Mouse (Mus musculus): ENCODE data around the gene Creld2.
A peak's percentile ranks its signal among the peaks of the same experiment; 100 is the strongest.

The Creld2 gene

DNA sequence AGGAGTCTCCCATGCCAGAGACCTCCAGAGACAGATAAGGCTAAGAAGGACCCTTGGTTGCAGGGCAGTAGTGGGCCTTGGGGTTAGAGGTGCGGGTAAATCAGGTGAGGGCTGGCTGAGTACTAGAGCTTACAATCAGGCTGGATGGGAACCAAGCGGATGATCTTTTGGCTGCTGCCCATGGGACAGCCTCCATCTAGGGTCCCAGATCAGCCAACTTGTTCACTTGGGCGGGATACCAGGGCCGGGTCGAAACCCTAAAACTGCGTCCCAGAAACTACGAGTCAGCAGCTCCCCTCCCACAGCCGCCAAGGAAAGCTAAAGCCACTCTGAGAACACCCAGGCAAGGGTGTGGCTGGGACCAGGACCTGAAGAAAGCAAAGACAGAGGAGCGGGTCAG, 33.7 kb downstream of the Creld2 start:
- DNase-seq (ENCODE audit: low read depth), result no peak

DNA sequence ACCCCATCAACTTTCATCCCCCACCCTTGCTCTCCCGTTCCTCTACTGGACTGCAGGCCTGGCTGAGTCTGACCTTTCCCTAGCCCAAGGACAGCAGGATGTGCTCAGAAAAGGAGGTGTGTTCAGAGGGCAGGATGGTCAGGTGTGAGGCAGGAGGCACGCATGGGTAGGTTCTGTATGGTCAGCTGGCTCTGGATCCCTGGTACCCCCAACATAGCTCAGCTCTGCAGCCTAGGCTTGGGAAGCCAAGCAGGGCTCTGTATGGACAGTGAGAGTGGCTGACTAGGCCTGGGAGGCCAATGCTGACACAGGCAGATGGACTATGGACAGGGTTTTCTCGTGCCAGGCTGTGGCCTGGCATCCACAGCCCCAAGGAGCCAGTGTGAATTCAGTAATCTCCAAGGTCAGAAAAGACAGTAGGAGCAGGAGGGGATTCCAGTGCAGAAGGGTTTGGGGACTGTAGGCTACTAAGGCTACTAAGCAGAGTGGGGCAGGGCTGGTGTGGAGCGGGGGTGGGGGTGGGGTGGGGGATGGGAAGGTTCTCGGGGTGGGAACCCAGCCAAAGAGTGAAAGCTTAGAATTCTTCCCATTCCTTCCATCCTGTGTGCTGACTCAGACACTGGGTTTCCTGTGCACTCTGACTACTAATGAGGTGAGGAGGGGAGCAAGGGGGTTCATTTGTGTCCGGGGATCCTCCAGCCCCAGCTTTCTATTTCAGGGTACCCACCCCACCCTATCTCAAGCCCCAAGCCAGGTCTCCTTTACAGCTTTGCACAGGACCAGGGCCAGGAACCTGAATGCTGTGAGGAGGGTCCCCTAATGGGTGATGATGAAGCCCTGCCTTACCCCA, 34.9 kb downstream of the Creld2 start:
- DNase-seq (ENCODE audit: low read depth), result no peak

DNA sequence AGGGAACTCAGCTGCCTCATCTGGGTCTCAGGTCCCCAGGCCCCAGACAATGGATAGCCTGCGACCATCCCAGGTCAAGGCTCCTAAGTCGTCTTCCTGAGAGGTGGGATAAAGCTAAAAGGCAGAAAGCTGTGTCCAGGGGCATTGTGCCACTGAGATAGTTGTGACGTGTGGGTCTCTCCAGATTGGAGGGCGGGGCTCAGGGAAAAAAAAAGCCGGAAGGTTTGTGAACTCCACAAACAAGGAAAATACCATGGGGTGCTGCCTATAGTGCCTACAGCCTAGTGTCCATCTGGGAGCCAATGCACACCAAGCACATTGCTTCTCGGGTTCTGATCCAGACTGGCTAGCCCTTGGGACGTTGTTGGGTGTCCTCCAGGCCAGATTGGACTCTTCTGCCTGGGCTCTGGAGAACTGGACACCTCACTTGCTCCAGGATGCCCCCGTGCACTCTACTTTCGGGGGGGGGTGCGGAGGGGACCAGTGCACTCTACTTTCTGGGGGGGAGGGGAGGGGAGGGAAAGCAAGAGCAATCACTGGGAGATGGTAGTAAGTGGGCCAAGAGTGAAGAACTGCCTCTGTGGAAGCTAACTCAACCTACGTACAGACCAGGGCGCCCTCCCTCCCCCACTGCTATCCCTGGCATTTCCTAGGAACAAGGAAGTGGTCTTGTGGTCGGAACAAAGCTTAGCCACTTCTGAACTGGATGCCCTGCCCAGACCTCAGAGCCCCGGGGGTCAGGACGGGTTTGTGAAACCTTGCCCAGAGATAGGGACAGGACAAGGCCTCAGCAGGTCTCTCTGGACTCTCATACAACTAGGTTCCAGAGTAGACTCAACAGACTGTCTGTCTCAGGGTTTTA, 35.8 kb downstream of the Creld2 start:
- DNase-seq (ENCODE audit: low read depth), result no peak

DNA sequence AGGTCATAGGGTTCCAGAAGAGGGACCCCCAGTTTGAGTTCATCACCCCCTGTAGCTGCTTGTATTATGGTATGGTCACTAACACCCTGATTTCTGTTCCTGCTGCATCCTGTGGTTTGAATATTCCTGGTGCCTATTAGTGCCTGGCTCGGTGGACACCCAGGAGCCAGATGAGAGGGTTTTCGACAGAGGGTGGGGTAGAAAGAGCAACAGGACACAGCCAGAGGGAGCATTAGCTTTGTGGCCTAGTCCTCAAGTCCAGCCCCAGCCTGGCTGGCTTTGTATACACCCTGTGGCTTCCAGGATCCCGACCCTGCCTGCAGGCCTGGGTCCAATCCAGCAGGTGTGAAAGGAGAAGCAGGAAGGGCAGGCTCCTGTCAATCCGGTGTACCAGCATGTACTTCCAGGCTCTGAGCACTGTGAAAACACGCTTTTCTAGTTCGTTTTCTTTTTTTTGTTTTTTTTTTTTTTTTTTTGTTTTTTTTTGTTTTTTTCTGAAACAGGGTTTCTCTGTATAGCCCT, 36.5 kb downstream of the Creld2 start:
- DNase-seq (ENCODE audit: low read depth), result no peak

DNA sequence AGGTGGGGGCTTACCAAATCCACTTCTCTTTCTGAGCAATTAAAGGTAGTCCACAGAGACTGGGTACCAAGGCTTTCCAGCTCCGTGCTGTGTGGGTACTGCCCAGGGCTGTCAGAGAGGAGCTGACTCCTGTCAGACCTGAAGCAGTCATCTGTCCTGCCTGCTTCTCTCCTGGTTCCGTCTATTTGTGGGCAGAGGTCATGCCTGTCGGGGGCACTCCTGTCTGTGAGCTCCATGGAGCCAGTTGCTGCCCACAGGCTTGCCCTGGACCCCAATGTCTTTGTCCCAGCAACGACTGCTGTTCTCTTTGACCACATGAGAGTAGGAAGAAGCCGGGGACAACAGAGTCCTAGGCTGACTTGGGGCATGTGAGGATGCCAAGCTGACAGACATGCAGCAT, 37.2 kb downstream of the Creld2 start:
- no peak for DNase-seq (ENCODE audit: low read depth)

DNA sequence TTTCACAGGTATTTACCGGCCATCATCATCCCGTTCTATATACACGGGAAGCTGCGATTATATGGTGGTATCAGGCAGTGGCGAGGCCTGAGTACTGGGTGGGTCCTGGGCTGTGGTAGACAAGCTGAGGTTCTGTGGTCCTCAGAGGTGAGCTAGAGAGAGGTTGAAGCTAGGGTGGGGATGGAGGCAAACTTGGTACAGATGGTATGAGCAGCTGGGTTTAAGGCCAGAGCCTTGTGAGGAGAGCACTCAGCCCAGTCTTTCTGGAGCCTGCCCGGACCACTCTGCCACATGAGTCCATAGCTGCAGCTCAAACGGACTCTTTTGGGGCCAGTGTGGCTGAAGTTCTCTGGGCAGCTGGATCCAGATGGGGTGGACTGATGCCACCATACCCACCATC, 37.9 kb downstream of the Creld2 start:
- DNase-seq (ENCODE audit: low read depth), result no peak

DNA sequence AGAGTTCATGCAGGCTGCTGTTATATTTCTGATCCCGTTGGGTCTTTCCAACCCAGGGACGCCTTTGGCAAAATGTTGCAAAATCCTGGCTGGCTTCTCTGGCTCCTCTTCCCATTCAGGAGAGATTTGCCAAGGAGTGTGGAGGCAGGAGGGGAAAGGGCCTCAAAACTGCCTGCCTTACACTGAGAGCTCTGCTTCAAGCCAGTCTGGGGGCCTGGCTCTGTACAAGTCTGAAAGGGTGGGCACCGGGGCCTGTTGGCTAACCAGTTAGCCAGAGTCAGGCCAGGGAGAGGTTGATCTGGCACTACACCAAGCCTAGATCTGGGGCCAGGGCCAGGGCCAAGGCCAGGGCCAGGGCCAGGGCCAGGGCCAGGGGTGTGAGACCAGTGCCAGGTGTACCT, 38.7 kb downstream of the Creld2 start:
- DNase-seq (ENCODE audit: low read depth), result no peak

DNA sequence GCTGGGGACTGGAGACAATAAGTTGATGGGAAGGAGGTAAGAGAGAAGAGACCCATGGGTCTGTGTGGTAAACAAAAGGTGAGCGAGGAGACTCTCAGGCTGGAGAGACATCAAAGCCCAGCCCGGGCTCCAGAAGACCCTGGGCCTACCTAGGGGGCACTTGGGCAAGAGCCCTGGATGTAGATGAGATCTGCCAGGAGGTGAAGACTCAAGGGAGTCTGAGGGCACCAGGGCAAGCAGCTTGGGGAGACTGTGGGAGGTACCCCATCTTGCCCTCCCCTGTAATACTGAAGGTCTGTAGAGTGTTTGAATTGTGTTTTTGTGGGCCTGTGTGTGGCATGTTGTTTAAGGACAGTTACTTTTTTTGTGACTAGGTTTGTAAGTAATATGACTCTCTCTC, 39.3 kb downstream of the Creld2 start:
- DNase-seq (ENCODE audit: low read depth), result no peak

DNA sequence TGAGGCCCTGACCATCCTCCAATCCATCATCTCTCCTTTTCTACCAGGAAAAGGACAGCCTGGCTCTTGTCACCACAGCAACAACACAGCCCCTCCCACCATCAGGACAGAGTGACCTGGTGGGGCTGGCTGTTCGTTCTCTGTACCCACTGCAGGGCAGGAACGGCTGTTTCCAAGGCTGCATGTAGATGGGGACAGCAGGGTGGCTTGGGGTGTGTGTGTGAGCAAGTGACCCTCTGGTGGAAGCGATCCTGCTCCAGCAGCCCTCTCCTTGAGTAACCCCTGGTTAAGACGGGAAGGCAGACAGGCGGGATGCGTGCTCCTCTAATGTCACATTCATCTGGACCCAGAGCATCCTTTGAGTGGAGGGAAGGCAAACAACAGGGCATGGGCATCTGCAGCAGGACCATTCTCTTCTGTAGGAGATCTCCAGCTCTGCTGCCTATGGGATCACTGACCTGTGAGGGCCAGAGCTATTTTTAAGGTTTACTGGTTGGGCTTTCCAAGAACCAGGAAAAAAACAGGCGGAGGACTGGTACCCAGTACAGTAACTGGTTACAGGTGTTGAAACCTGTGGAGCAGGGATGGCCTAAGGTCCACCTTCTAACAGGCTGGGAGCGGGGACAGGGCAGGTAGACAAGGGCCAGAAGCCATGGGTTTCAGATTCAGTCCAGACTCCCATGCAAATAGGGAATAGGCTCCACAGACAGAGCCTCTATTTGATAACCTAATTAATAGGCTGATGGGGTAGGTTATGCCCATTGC, 39.9 kb downstream of the Creld2 start:
- DNase-seq (ENCODE audit: low read depth), result no peak

DNA sequence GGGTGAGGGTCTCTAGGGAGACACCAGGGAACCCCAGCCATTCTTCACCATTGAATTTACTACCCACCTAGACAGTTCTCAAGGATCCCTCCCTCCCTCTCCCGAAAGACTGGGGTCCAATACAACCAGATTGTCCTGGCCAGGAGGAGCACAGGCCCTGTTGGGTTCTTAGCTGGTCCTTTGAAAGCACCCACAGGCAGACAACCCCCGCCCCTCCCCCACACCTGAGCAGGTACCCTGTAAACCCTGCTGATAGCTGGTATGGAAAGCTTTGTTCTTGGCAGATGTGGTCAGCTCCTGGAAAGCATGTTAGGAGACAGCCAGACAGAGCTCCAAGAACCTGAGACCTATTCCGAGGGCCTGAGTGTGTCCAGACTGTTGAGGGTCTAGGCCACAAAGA, 41.3 kb downstream of the Creld2 start:
- DNase-seq (ENCODE audit: low read depth), result no peak

DNA sequence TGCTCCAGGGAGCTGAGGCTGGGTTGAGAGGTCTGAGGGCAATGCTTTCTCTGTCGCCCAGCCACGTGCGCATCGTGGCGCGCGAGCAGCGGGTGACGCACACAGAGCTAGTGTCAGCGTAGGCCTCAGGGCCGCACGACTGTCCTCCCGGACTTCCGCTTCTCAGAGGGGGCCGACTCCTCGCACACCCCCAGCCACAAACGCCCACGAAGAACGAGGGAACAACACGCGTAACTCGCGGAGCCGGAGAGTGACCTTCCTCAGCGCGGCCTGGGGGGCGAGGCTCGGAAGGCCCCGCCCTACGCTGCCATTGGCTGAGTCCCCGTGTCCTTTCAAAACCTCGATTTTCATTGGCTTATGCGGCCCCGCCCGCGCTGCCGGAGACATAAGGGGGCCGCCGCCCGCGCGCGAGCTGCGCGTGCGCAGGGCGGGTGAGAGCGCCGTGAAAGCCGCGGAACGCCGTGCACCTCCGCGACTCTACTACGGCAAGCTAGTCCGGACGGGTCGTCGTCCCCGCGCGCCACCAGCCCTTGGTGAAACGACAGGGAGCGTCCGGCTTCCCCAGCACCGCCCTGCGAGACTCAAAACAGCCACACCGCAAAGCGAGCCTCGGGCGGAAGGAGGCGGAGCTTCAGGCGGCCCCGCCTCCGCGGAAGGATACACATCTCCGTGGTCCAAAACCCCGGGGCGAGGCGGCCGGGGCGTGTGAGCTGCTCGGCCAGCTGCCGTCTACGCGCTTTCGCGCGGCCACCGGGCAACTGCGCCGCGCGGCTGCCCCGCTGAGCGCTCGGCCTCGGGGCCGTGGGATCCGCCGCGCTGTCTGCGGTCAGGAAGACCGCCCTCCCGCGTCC, 42.6 kb downstream of the Creld2 start, which contains the start of gene Pim3:
Gene Pim3 (plus strand): TSS at position 415 of the 851 bp plus-strand sequence.
- DNase-seq (ENCODE audit: low read depth), result peak; percentile 98

DNA sequence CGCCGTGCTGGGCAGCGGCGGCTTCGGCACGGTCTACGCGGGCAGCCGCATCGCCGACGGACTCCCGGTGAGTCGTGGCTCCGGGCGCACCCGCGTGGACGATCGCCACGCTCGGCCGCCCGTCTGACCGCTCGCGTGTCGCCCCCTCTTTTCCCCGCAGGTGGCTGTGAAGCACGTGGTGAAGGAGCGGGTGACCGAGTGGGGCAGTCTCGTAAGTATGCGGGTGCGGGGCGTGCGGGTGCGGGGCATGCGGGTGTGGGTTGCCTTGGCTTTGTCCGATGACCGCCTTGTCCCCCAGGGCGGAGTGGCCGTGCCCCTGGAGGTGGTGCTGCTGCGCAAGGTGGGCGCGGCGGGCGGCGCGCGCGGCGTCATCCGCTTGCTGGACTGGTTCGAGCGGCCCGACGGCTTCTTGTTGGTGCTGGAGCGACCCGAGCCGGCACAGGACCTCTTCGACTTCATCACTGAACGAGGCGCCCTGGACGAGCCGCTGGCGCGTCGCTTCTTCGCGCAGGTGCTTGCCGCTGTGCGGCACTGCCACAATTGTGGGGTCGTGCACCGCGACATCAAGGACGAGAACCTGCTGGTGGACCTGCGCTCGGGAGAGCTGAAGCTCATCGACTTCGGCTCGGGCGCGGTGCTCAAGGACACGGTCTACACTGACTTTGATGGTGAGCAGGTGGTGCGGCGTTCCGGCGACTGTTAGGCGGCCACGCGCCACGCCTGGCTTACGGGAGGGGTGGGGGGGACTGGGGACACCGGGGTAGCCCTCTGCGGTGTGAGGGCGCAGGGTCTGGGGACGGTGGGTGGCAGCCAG, 43.6 kb downstream of the Creld2 start:
- no peak for DNase-seq (ENCODE audit: low read depth)

DNA sequence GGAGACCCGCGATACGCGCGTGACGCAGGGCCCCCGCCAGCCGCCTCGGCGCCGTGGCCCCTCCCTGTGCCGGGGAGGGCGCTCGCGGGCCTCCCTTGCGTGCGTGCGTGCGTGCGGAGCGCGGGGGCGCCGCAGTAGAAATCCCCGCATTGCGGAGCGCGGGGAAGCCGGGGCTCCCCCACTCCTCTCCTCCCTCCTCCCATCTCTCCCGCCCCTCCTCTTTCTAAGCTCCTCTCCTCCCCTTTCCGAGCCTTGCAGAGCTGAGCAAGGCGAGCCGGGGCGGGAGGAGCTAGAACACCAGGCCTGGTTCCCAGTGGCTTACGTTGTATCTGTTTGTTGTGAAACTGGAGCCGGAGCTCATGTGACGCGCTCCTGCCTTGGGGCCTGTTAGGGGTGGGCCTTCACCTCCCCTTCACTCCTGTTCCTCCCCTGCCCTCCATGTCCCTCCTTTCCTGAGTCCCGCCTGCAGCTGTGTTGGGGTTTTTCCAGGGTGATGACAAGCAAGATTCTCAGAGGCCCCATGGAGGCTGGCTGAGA, 44.3 kb downstream of the Creld2 start:
- DNase-seq (ENCODE audit: low read depth), result peak; percentile 92

DNA sequence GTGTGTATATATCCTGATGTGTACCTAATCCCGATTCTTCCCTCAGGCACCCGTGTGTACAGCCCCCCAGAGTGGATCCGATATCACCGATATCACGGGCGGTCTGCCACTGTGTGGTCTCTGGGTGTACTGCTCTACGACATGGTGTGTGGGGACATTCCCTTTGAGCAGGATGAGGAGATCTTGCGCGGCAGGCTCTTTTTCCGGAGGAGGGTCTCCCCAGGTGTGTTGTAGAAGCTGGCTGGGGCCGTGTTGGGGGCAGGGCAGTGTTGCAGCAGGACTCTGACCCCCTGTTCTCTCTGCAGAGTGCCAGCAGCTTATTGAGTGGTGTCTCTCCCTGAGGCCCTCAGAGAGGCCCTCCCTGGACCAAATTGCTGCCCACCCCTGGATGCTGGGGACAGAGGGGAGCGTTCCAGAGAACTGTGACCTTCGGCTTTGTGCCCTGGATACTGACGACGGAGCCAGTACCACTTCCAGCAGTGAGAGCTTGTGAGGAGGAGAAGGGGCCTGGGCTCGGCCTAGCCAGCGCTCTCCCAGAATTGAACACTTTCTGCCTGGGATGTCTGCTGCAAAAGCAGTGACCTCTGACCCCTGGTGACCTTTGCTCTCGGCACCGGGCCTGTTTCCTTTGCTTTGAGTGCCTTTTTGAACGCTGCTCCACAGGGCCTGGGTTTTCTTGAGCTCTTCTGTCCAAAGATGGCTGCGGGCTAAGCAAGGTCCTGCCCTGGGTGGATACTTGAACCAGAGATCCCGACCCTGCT, 45.0 kb downstream of the Creld2 start:
- DNase-seq (ENCODE audit: low read depth), result no peak

DNA sequence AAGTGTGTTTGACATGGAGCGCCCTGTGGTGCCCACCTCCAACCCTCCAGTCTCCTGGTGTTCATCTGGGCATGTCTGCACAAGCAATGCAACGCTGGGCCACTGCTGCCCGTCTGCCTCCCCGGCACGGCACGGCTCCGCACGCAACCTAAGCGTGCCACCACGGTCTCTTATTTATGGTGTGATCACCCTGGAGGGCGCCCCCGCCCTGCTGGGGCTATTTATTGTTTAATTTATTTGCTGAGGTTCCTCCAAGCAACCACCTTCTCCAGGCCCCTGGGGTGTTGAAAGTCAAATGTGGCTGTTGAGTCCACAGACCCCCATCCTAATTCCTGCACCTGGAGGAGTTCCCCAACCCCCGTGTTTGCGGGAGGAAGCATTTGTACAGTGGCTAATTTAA, 45.6 kb downstream of the Creld2 start:
- DNase-seq (ENCODE audit: low read depth), result no peak

DNA sequence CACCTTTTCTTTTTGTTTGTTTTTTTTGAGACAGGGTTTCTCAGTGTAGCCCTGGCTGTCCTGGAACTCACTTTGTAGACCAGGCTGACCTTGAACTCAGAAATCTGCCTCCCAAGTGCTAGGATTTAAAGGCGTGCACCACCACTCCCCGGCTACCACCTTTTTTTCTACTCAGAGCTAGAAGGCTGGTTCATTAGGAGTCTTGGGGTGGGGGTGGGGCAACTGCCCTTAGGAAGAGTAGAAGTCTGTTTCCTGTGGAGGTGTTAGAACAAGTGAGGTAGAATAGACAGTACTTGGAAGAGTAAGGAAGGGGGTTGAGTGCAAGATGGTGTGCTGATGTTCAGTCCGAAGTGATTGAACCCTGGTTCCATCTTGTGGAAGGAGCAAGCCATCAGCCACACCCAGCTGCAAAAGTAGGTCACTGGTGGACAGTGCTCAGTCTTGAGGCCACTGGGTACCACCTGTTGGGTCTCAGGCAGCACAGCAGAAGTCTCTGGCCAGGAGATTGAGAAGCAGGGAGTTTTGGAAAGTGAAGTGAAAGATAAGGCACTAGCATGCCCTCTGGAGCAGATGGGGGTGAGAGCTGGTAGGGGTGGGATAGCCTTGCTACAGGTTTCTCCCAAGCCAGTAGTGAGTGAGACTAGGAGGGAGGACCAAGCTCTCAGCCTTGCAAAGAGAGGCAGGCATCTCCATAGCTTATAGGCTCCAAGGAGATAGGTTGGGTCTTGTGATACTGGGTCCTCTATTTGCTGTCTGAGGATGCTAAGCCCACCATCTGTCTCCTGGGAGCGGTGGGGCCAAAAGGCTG, 46.6 kb downstream of the Creld2 start:
- no peak for DNase-seq (ENCODE audit: low read depth)

DNA sequence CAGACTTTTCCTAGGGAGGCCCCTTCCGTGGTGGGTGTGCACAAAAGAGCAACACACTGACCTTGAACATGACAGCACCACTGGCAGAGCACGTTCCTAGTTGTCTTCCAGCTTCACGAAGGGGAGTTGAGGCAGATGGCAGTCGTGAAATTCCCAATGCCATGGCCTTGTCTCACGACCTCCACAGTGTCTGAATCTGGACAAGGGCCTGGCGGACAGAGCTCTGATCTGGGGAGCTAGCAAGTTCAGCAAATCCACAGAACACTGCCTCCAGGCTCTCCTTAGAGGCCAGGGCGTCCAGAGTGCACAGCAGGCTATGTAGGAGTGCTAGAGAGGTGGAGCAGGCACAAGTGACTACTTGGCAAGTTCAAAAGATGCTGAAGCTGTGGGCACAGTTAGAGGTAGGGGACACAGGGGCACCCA, 47.5 kb downstream of the Creld2 start:
- no peak for DNase-seq (ENCODE audit: low read depth)

DNA sequence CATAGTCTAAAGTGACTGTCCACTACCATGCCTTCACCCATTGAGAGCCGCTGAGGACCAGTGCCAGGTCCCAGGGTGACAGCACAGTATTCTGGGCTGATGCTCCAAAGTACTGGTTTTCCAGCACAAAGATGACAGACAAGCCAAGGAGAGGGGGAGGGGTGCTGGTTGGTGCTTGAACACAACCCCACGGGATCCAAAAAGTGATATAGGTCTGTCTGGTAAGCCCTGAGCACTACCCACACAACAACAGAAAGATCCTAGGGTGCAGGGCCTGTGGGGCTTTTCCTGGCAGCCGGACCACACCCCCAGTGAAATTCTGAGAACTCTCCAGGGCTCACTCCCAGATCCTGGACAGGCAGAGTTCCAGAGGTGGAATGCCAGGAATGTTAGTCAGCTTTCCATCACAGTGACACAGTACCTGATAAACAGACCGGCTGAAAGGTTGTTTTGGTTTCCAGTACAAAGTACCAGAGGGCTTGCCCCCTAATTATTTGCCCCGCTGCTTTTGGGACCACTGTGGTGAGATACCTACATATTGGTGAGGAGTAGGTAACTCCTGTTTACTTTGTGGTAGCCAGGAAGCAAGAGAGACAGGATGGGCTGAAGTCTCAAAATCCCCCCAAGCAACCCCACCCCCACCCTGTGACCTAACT, 48.0 kb downstream of the Creld2 start:
- DNase-seq (ENCODE audit: low read depth), result peak; percentile 42
